Mouse (Mus musculus) embryonic facial prominence, embryonic 11.5 days (tissue): ENCODE measurements around the gene Prkca. TPM values are rescaled to one million over a fixed set of nuclear protein-coding genes. Genes with fewer than 3 reads are reported as not detected.

Experiments used
- ATAC-seq: fragments of 200-750 bp; cut with Nextera tagmentation; replicated peaks from 2 replicates; pipeline ENCODE4 v1.8.0; 2017; ENCODE audit warnings: low read depth; ENCODE audit not compliant: insufficient number of reproducible peaks, low FRiP score, low TSS enrichment
- DNase-seq: peaks from one replicate; pipeline ENCODE4 v3.0.0-alpha.2; 2015; ENCODE audit warnings: low spot score
- H3K27ac ChIP-seq: fragments of 300-500 bp; sonication (generic); replicated peaks from 2 replicates; pipeline ENCODE4 v1.5.1; 2014; ENCODE audit warnings: mild to moderate bottlenecking, low read depth, low read length, control low read depth
- H3K27me3 ChIP-seq: fragments of 300-500 bp; sonication (generic); 2 replicates; pipeline ENCODE4 v1.6.1; 2014; ENCODE audit warnings: mild to moderate bottlenecking, low read length, moderate library complexity, mixed read lengths; ENCODE audit not compliant: control insufficient read depth, insufficient read depth
- H3K36me3 ChIP-seq: fragments of 300-500 bp; sonication (generic); replicated peaks from 2 replicates; pipeline ENCODE4 v1.6.1; 2014; ENCODE audit warnings: low read depth, mild to moderate bottlenecking, low read length, moderate library complexity, mixed read lengths; ENCODE audit not compliant: control insufficient read depth, insufficient read depth
- H3K4me1 ChIP-seq: fragments of 300-500 bp; sonication (generic); 2 replicates; pipeline ENCODE4 v1.6.1; 2014; ENCODE audit warnings: low read length, mixed read lengths; ENCODE audit not compliant: control insufficient read depth, insufficient read depth
- H3K4me2 ChIP-seq: fragments of 300-500 bp; sonication (generic); 2 replicates; pipeline ENCODE4 v1.6.1; 2014; ENCODE audit warnings: low read depth, mild to moderate bottlenecking, control low read depth, low read length, moderate library complexity
- H3K4me3 ChIP-seq: fragments of 300-500 bp; sonication (generic); 2 replicates; pipeline ENCODE4 v1.5.1; 2014; ENCODE audit warnings: low read depth, low read length, control low read depth
- H3K9ac ChIP-seq: fragments of 300-500 bp; sonication (generic); replicated peaks from 2 replicates; pipeline ENCODE4 v1.6.1; 2014; ENCODE audit warnings: mild to moderate bottlenecking, control low read depth, low read length
- H3K9me3 ChIP-seq: fragments of 300-500 bp; sonication (generic); replicated peaks from 2 replicates; pipeline ENCODE4 v1.6.1; 2016; ENCODE audit warnings: mild to moderate bottlenecking, low read length, inconsistent platforms, mixed read lengths; ENCODE audit not compliant: control insufficient read depth
- WGBS: fragments of 180-500 bp; shearing (Covaris S2); extraction: QIAGEN DNeasy Blood & Tissue Kit; methylation state at CpG from one replicate; pipeline ENCODE4 v1.1.7; 2014; 5-methylcytosine and 5-hydroxymethylcytosine counted together
- polyA plus RNA-seq: library from polyadenylated mRNA; unstranded; fragments of >200 nt; fragmentation: Nextera tagmentation; extraction: Ambion mirVana; gene quantifications from 2 replicates; pipeline ENCODE4 v1.2.1, GENCODE M21; 2014

The Prkca gene
- polyA plus RNA-seq, 1 experiment from 2014 or later: 7.4 TPM

DNA sequence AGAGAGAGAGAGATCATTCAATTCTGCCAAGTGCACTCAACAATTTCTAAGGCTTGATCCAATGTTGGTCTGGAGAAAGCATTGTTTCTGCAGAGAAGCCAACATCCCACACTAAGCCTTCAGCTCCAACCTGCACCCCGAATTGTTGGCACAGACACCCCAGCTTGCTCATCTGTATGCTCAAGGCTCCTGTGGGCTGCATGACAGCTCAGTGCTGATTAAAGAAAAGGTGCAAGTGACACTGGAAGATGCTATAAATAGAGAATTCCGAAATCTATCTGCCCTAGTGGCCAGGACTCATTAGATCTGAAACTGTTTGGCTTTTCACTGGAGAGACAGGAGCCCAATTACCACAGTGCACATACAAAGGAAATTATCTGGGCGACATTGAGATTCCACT is 207.4 kb downstream of the Prkca start:
- no peaks in the 10 kb centered on the region for H3K27me3 ChIP-seq
- H3K36me3 ChIP-seq: no peaks in the 10 kb centered on the region
- 59% methylated on average over 3 of the region's 3 CpGs for WGBS
- H3K4me1 ChIP-seq: no peaks in the 10 kb centered on the region
- H3K9me3 ChIP-seq: no peaks in the 10 kb centered on the region
- no peak overlapping the region for H3K27ac ChIP-seq
- DNase-seq (no peak), ATAC-seq (no peak)
- no peak overlapping the region for H3K4me2 ChIP-seq
- no peak overlapping the region for H3K9ac ChIP-seq
- no peak overlapping the region for H3K4me3 ChIP-seq

- WGBS: 28% methylated on average over 4 of the region's 4 CpGs
These were observed 208.1 kb downstream of the Prkca start for GRCm38 (mm10) chr11:108135407-108136159.

GRCm38 (mm10) chr11:108128593-108128992 is 215.1 kb downstream of the Prkca start:
- no peak overlapping the region for H3K27ac ChIP-seq
- H3K4me3 ChIP-seq: no peak overlapping the region
- DNase-seq (peak; percentile 71), ATAC-seq (no peak)
- 39% methylated on average over 5 of the region's 5 CpGs for WGBS
- no peaks in the 10 kb centered on the region for H3K9me3 ChIP-seq
- H3K4me2 ChIP-seq: no peak overlapping the region
- H3K9ac ChIP-seq: no peak overlapping the region
- no peaks in the 10 kb centered on the region for H3K36me3 ChIP-seq
- no peaks in the 10 kb centered on the region for H3K27me3 ChIP-seq
- H3K4me1 ChIP-seq: no peaks in the 10 kb centered on the region

More at GRCm38 (mm10) chr11:108135407-108136159, 208.1 kb downstream of the Prkca start:
- no peak for ATAC-seq
- Histone ChIP-seq H3K27me3 (no peaks in the 10 kb centered on the region), H3K9ac (no peak overlapping the region), H3K4me2 (no peak overlapping the region), H3K4me3 (no peak overlapping the region), H3K36me3 (no peaks in the 10 kb centered on the region), H3K9me3 (no peaks in the 10 kb centered on the region), H3K27ac (no peak overlapping the region), H3K4me1 (no peaks in the 10 kb centered on the region)
- peak; percentile 45 for DNase-seq

GRCm38 (mm10) chr11:108127908-108128307 is 215.8 kb downstream of the Prkca start:
- WGBS: 88% methylated on average over 5 of the region's 5 CpGs
- no peak for ATAC-seq

GRCm38 (mm10) chr11:108122486-108122885 is 221.2 kb downstream of the Prkca start:
- no peak overlapping the region for H3K27ac ChIP-seq
- no peaks in the 10 kb centered on the region for H3K36me3 ChIP-seq
- H3K4me1 ChIP-seq: no peaks in the 10 kb centered on the region
- H3K27me3 ChIP-seq: no peaks in the 10 kb centered on the region
- no peak overlapping the region for H3K4me2 ChIP-seq
- no peaks in the 10 kb centered on the region for H3K9me3 ChIP-seq
- DNase-seq (no peak), ATAC-seq (no peak)
- 81% methylated on average over 7 of the region's 7 CpGs for WGBS
- H3K9ac ChIP-seq: no peak overlapping the region
- no peak overlapping the region for H3K4me3 ChIP-seq

More at GRCm38 (mm10) chr11:108127908-108128307, 215.8 kb downstream of the Prkca start:
- Histone ChIP-seq H3K4me3 (no peak overlapping the region), H3K9ac (no peak overlapping the region), H3K36me3 (no peaks in the 10 kb centered on the region), H3K27ac (no peak overlapping the region), H3K27me3 (no peaks in the 10 kb centered on the region), H3K4me1 (no peaks in the 10 kb centered on the region), H3K4me2 (no peak overlapping the region), H3K9me3 (no peaks in the 10 kb centered on the region)
- DNase-seq: no peak

GRCm38 (mm10) chr11:108120708-108121107 is 223.0 kb downstream of the Prkca start:
- H3K4me1 ChIP-seq: no peaks in the 10 kb centered on the region
- no peak overlapping the region for H3K4me2 ChIP-seq
- no peak overlapping the region for H3K9ac ChIP-seq
- ATAC-seq (no peak), DNase-seq (no peak)
- no peaks in the 10 kb centered on the region for H3K27me3 ChIP-seq
- H3K36me3 ChIP-seq: no peaks in the 10 kb centered on the region
- H3K9me3 ChIP-seq: no peaks in the 10 kb centered on the region
- 86% methylated on average over 5 of the region's 5 CpGs for WGBS
- H3K4me3 ChIP-seq: no peak overlapping the region
- no peak overlapping the region for H3K27ac ChIP-seq

DNA sequence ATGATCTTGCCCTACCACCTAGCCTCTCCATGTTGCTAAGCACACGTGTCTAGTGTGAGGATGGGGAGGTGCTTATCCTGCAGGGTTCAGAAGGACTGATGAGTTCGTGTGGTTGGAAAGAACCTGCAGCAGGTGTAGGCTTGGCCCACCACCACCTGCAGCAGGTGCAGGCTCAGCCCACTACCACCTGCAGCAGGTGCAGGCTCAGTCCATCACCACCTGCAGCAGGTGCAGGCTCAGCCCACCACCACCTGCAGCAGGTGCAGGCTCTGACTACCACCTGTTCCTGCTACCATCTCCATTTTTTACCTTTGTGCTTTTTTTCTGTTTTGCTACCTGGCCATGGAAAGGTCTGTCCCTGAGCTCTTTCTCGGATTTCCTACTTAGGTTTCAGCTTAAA is 223.9 kb downstream of the Prkca start:
- H3K36me3 ChIP-seq: no peaks in the 10 kb centered on the region
- no peaks in the 10 kb centered on the region for H3K27me3 ChIP-seq
- H3K9ac ChIP-seq: no peak overlapping the region
- H3K4me3 ChIP-seq: no peak overlapping the region
- H3K9me3 ChIP-seq: no peaks in the 10 kb centered on the region
- no peak overlapping the region for H3K4me2 ChIP-seq
- no peak for ATAC-seq
- no peaks in the 10 kb centered on the region for H3K4me1 ChIP-seq
- WGBS: 80% methylated on average over 3 of the region's 3 CpGs
- no peak for DNase-seq
- no peak overlapping the region for H3K27ac ChIP-seq

- Histone ChIP-seq H3K4me2 (no peak overlapping the region), H3K27me3 (no peaks in the 10 kb centered on the region), H3K9me3 (no peaks in the 10 kb centered on the region), H3K27ac (no peak overlapping the region), H3K4me3 (no peak overlapping the region), H3K9ac (no peak overlapping the region), H3K4me1 (no peaks in the 10 kb centered on the region), H3K36me3 (no peaks in the 10 kb centered on the region)
- DNase-seq (no peak), ATAC-seq (no peak)
- WGBS: 79% methylated on average over 2 of the region's 2 CpGs
These were observed 224.9 kb downstream of the Prkca start for GRCm38 (mm10) chr11:108118814-108119213.
